Mouse (Mus musculus) cerebellum, adult 8-10 months (tissue): ENCODE measurements around the gene Usp5.

Source experiments
- DNase-seq: peaks from one replicate; pipeline ENCODE4 v3.0.0; 2022

The Usp5 gene

GRCm38 (mm10) chr6:124828868-124829798 lies at the start of gene Usp5, which contains the start of gene Cdca3:
Gene Usp5, minus strand, starts transcription at chr6:124829484.
Gene Cdca3, plus strand, starts transcription at chr6:124829547.
- DNase-seq: peak; percentile 98

GRCm38 (mm10) chr6:124874348-124874747 lies 45.1 kb upstream of the Usp5 start:
- DNase-seq: no peak

GRCm38 (mm10) chr6:124866560-124866959 lies 37.3 kb upstream of the Usp5 start:
- no peak for DNase-seq

GRCm38 (mm10) chr6:124865766-124866362 lies 36.6 kb upstream of the Usp5 start:
- no peak for DNase-seq

GRCm38 (mm10) chr6:124863658-124864298 lies 34.5 kb upstream of the Usp5 start, which contains the start of gene Gpr162:
Gene Gpr162, minus strand, starts transcription at chr6:124863983.
- peak; percentile 75 for DNase-seq

- peak; percentile 48 for DNase-seq
These were observed 33.9 kb upstream of the Usp5 start for GRCm38 (mm10) chr6:124863125-124863657.

- DNase-seq: no peak
These were observed 33.3 kb upstream of the Usp5 start for GRCm38 (mm10) chr6:124862406-124863124.

GRCm38 (mm10) chr6:124861802-124862201 lies 32.5 kb upstream of the Usp5 start:
- no peak for DNase-seq

GRCm38 (mm10) chr6:124861266-124861665 lies 32.0 kb upstream of the Usp5 start:
- DNase-seq: no peak

- DNase-seq: no peak
These were observed 31.2 kb upstream of the Usp5 start for GRCm38 (mm10) chr6:124860511-124860910.

GRCm38 (mm10) chr6:124859725-124860124 lies 30.4 kb upstream of the Usp5 start:
- DNase-seq: peak; percentile 93

GRCm38 (mm10) chr6:124858561-124859318 lies 29.5 kb upstream of the Usp5 start:
- no peak for DNase-seq

GRCm38 (mm10) chr6:124857840-124858530 lies 28.7 kb upstream of the Usp5 start:
- peak; percentile 56 for DNase-seq

GRCm38 (mm10) chr6:124856916-124857839 lies 27.9 kb upstream of the Usp5 start, which contains the start of gene P3h3:
Gene P3h3, minus strand, starts transcription at chr6:124857752.
- DNase-seq: peak; percentile 93

- DNase-seq: peak; percentile 45
These were observed 27.0 kb upstream of the Usp5 start for GRCm38 (mm10) chr6:124856321-124856720.

GRCm38 (mm10) chr6:124854647-124855046 lies 25.4 kb upstream of the Usp5 start:
- no peak for DNase-seq

- no peak for DNase-seq
These were observed 21.3 kb upstream of the Usp5 start for GRCm38 (mm10) chr6:124850535-124850934.

GRCm38 (mm10) chr6:124847305-124847704 lies 18.0 kb upstream of the Usp5 start:
- DNase-seq: peak; percentile 97

- DNase-seq: no peak
These were observed 11.2 kb upstream of the Usp5 start, which contains the start of gene Gnb3 for GRCm38 (mm10) chr6:124840241-124841167. Gene Gnb3, minus strand, starts transcription at chr6:124840275.
